Mouse (Mus musculus) hindbrain, embryonic 13.5 days (tissue): ENCODE measurements around the gene Snrnp25. TPM values are rescaled to one million over a fixed set of nuclear protein-coding genes. Genes with fewer than 3 reads are reported as not detected.

Experiments used
- ATAC-seq: fragments of 200-750 bp; cut with Nextera tagmentation; 2 replicates; pipeline ENCODE4 v1.8.0; 2017; ENCODE audit warnings: moderate TSS enrichment; ENCODE audit not compliant: low FRiP score
- H3K27ac ChIP-seq: fragments of 300-500 bp; sonication (generic); 2 replicates; pipeline ENCODE4 v1.5.1; 2015; ENCODE audit warnings: inconsistent platforms, mild to moderate bottlenecking, moderate library complexity
- H3K27me3 ChIP-seq: fragments of 300-500 bp; sonication (generic); 2 replicates; pipeline ENCODE4 v1.6.1; 2015; ENCODE audit warnings: mild to moderate bottlenecking, inconsistent platforms
- H3K36me3 ChIP-seq: fragments of 300-500 bp; sonication (generic); 2 replicates; pipeline ENCODE4 v1.6.1; 2015; ENCODE audit warnings: mild to moderate bottlenecking, inconsistent platforms
- H3K4me1 ChIP-seq: fragments of 300-500 bp; sonication (generic); replicated peaks from 2 replicates; pipeline ENCODE4 v1.6.1; 2015; ENCODE audit warnings: inconsistent platforms
- H3K4me2 ChIP-seq: fragments of 300-500 bp; sonication (generic); 2 replicates; pipeline ENCODE4 v1.6.1; 2015; ENCODE audit warnings: inconsistent platforms, mild to moderate bottlenecking, moderate library complexity
- H3K4me3 ChIP-seq: fragments of 300-500 bp; sonication (generic); 2 replicates; pipeline ENCODE4 v1.5.1; 2015; ENCODE audit warnings: mild to moderate bottlenecking, inconsistent platforms
- H3K9ac ChIP-seq: fragments of 300-500 bp; sonication (generic); 2 replicates; pipeline ENCODE4 v1.6.1; 2015; ENCODE audit warnings: mild to moderate bottlenecking, inconsistent platforms
- H3K9me3 ChIP-seq: fragments of 300-500 bp; sonication (generic); 2 replicates; pipeline ENCODE4 v1.6.1; 2016; ENCODE audit warnings: inconsistent platforms
- WGBS: fragments of 180-500 bp; shearing (Covaris S2); methylation state at CpG from one replicate; pipeline ENCODE4 v1.1.7; 2015; 5-methylcytosine and 5-hydroxymethylcytosine counted together
- polyA plus RNA-seq: library from polyadenylated mRNA; unstranded; fragments of >200 nt; fragmentation: Nextera tagmentation; extraction: Ambion mirVana; gene quantifications from 2 replicates; pipeline ENCODE4 v1.2.1, GENCODE M21; 2015

Gene Snrnp25
- 43.7 and 46.9 TPM in 2 replicates for polyA plus RNA-seq

GRCm38 (mm10) chr11:32205058-32205873 is at the start of gene Snrnp25:
Gene Snrnp25 (plus strand): TSS chr11:32205415.
- Histone ChIP-seq H3K27ac (0 out of 2 replicates have a peak within 1 kb of the TSS, but pooled peaks have one; percentile 48), H3K4me3 (peak within 1 kb of the TSS; percentile 66), H3K4me1 (peaks cover 16% of the 10 kb centered on the region), H3K4me2 (peak within 1 kb of the TSS; percentile 88), H3K27me3 (peaks cover 5% of the 10 kb centered on the region; the same call in 1 of the 2 replicates), H3K9ac (peak within 1 kb of the TSS; percentile 85), H3K36me3 (peaks cover 27% of the 10 kb centered on the region), H3K9me3 (no peaks in the 10 kb centered on the region)
- under 1% methylated on average over 52 of the region's 52 CpGs for WGBS
- peak; percentile 100 for ATAC-seq

GRCm38 (mm10) chr11:32156854-32157630 is 48.2 kb upstream of the Snrnp25 start:
- H3K27me3 ChIP-seq = no peaks in the 10 kb centered on the region
- H3K27ac ChIP-seq = peak overlapping the region; percentile 90
- H3K4me1 ChIP-seq = peaks cover 50% of the 10 kb centered on the region
- no peaks in the 10 kb centered on the region for H3K36me3 ChIP-seq
- 63% methylated on average over 7 of the region's 7 CpGs for WGBS
- H3K9ac ChIP-seq = no peak overlapping the region
- H3K9me3 ChIP-seq = no peaks in the 10 kb centered on the region
- no peak for ATAC-seq
- H3K4me3 ChIP-seq = no peak overlapping the region
- H3K4me2 ChIP-seq = no peak overlapping the region

GRCm38 (mm10) chr11:32157791-32158594 is 47.2 kb upstream of the Snrnp25 start:
- Histone ChIP-seq H3K4me3 (no peak overlapping the region), H3K9me3 (no peaks in the 10 kb centered on the region), H3K27ac (peak overlapping the region; percentile 90), H3K27me3 (no peaks in the 10 kb centered on the region), H3K9ac (peak overlapping the region; percentile 39; the same call in 1 of the 2 replicates), H3K4me1 (peaks cover 55% of the 10 kb centered on the region), H3K36me3 (no peaks in the 10 kb centered on the region), H3K4me2 (peak overlapping the region; percentile 17; the same call in 1 of the 2 replicates)
- 20% methylated on average over 18 of the region's 18 CpGs for WGBS
- peak; percentile 69 for ATAC-seq

GRCm38 (mm10) chr11:32159176-32159575 is 46.0 kb upstream of the Snrnp25 start:
- no peaks in the 10 kb centered on the region for H3K36me3 ChIP-seq
- peaks cover 55% of the 10 kb centered on the region for H3K4me1 ChIP-seq
- H3K27me3 ChIP-seq = no peaks in the 10 kb centered on the region
- WGBS = 97% methylated on average over 3 of the region's 3 CpGs
- H3K9ac ChIP-seq = no peak overlapping the region
- no peak overlapping the region for H3K4me3 ChIP-seq
- H3K9me3 ChIP-seq = no peaks in the 10 kb centered on the region
- no peak overlapping the region for H3K4me2 ChIP-seq
- ATAC-seq = no peak
- peak overlapping the region; percentile 67 for H3K27ac ChIP-seq

GRCm38 (mm10) chr11:32160341-32160740 is 44.9 kb upstream of the Snrnp25 start:
- Histone ChIP-seq H3K27me3 (no peaks in the 10 kb centered on the region), H3K4me1 (peaks cover 55% of the 10 kb centered on the region), H3K9me3 (no peaks in the 10 kb centered on the region), H3K4me3 (no peak overlapping the region), H3K9ac (no peak overlapping the region), H3K27ac (peak overlapping the region; percentile 95; the same call in 1 of the 2 replicates), H3K4me2 (no peak overlapping the region), H3K36me3 (no peaks in the 10 kb centered on the region)
- WGBS = 77% methylated on average over 7 of the region's 7 CpGs
- ATAC-seq = no peak

GRCm38 (mm10) chr11:32161500-32161899 is 43.7 kb upstream of the Snrnp25 start:
- no peaks in the 10 kb centered on the region for H3K27me3 ChIP-seq
- peaks cover 52% of the 10 kb centered on the region for H3K4me1 ChIP-seq
- WGBS = 6% methylated on average over 9 of the region's 9 CpGs
- peak overlapping the region; percentile 74 for H3K9ac ChIP-seq
- peak; percentile 38 for ATAC-seq
- H3K4me2 ChIP-seq = peak overlapping the region; percentile 56
- H3K9me3 ChIP-seq = no peaks in the 10 kb centered on the region
- no peaks in the 10 kb centered on the region for H3K36me3 ChIP-seq
- H3K4me3 ChIP-seq = peak overlapping the region; percentile 29
- H3K27ac ChIP-seq = peak overlapping the region; percentile 95

GRCm38 (mm10) chr11:32161922-32162804 is 43.1 kb upstream of the Snrnp25 start:
- peak; percentile 93 for ATAC-seq
- H3K4me2 ChIP-seq = peak overlapping the region; percentile 56
- H3K4me1 ChIP-seq = peaks cover 45% of the 10 kb centered on the region
- 13% methylated on average over 28 of the region's 28 CpGs for WGBS
- no peaks in the 10 kb centered on the region for H3K9me3 ChIP-seq
- no peaks in the 10 kb centered on the region for H3K27me3 ChIP-seq
- H3K36me3 ChIP-seq = no peaks in the 10 kb centered on the region
- H3K9ac ChIP-seq = peak overlapping the region; percentile 74
- peak overlapping the region; percentile 95 for H3K27ac ChIP-seq
- H3K4me3 ChIP-seq = peak overlapping the region; percentile 29

GRCm38 (mm10) chr11:32166683-32167082 is 38.5 kb upstream of the Snrnp25 start:
- ATAC-seq = no peak

GRCm38 (mm10) chr11:32178506-32178905 is 26.7 kb upstream of the Snrnp25 start:
- Histone ChIP-seq H3K9ac (no peak overlapping the region), H3K27ac (no peak overlapping the region), H3K4me2 (no peak overlapping the region), H3K9me3 (no peaks in the 10 kb centered on the region), H3K36me3 (no peaks in the 10 kb centered on the region), H3K27me3 (0 out of 2 replicates have a peak, but pooled peaks cover 3% of the 10 kb centered on the region), H3K4me1 (no peaks in the 10 kb centered on the region), H3K4me3 (no peak overlapping the region)
- WGBS = 72% methylated on average over 1 of the region's 1 CpGs
- ATAC-seq = no peak

More at GRCm38 (mm10) chr11:32166683-32167082, 38.5 kb upstream of the Snrnp25 start:
- Histone ChIP-seq H3K27ac (no peak overlapping the region), H3K4me2 (no peak overlapping the region), H3K27me3 (no peaks in the 10 kb centered on the region), H3K9me3 (no peaks in the 10 kb centered on the region), H3K36me3 (no peaks in the 10 kb centered on the region), H3K9ac (no peak overlapping the region), H3K4me3 (no peak overlapping the region), H3K4me1 (peaks cover 9% of the 10 kb centered on the region)
- 79% methylated on average over 4 of the region's 4 CpGs for WGBS

- H3K4me1 ChIP-seq = no peaks in the 10 kb centered on the region
- H3K4me2 ChIP-seq = no peak overlapping the region
- H3K4me3 ChIP-seq = no peak overlapping the region
- WGBS = 76% methylated on average over 4 of the region's 4 CpGs
- 0 out of 2 replicates have a peak, but pooled peaks cover 3% of the 10 kb centered on the region for H3K27me3 ChIP-seq
- H3K27ac ChIP-seq = no peak overlapping the region
- 0 out of 2 replicates have a peak overlapping the region, but pooled peaks have one; percentile 29 for H3K9ac ChIP-seq
- no peaks in the 10 kb centered on the region for H3K9me3 ChIP-seq
- ATAC-seq = no peak
- no peaks in the 10 kb centered on the region for H3K36me3 ChIP-seq
These were observed 24.0 kb upstream of the Snrnp25 start for GRCm38 (mm10) chr11:32181246-32181645.
